Mouse (Mus musculus): ENCODE measurements around the gene Trim26. TPM values are rescaled to one million over a fixed set of nuclear protein-coding genes. Genes with fewer than 3 reads are reported as not detected.
"Not testable (repeated sequence)": the region's sequence is repeated elsewhere in the genome, so short reads cannot be mapped to it uniquely, and the experiment has no call there.

Trim26 gene
- polyA plus RNA-seq, 1 experiment = 39.6 TPM

DNA sequence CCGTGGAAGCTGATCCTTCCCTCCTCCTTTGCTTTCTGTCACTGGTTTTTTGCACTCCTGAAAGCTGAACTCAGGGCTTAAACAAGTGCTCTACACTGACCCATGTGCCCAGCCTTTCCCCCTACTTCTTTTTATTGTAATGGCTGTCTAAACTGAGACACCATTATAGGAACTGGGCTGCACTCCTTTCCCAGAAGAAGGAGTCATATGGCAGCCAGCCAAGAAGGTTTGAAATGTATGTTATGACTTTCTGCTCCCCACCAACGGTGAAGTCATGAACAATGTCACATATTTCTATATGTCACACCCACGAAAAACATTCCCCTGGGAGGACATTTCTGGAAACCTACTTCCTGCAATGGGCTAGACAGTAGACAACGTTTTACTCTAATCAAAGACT, 37.7 kb downstream of the Trim26 start:
- Histone ChIP-seq H3K27ac (ENCODE audit: control insufficient read depth, insufficient read depth, low read depth, low read length, poor library complexity) (no peak overlapping the region), H3K4me3 (replicated peaks; ENCODE audit: control insufficient read depth, low read depth, low read length) (no peak overlapping the region), H3K4me1 (ENCODE audit: control insufficient read depth, insufficient read depth, low read length) (no peaks in the 10 kb centered on the region)
- 50% methylated on average over 4 of the region's 4 CpGs for WGBS
- TF ChIP-seq CTCF (IDR thresholded peaks at IDR 0.05; ENCODE audit: control insufficient read depth, insufficient read depth, low read length) (no peak), POLR2A (IDR thresholded peaks at IDR 0.05; ENCODE audit: borderline replicate concordance, control insufficient read depth, low read depth, low read length) (no peak)

DNA sequence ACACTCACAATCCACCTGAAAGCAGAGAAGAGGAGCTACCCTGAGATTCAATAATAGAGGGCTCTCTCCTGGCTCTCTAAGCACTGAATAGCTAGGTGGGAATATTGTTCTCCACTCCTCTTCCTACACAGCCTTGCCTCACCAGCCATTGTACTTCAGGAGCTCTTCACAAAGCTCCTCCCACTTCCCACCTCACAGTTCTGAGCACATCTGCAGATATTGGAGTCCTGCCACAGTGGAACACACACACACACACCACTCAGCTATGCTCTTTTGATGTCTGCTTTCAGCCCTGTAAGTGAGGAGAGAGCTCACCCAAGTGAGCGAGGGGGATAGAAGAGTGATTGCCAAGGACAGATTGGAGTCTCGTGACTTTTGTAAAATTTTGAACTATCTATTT, 46.4 kb downstream of the Trim26 start:
- Histone ChIP-seq H3K4me1 (ENCODE audit: control insufficient read depth, insufficient read depth, low read length) (no peaks in the 10 kb centered on the region), H3K27ac (ENCODE audit: control insufficient read depth, insufficient read depth, low read depth, low read length, poor library complexity) (no peak overlapping the region), H3K4me3 (replicated peaks; ENCODE audit: control insufficient read depth, low read depth, low read length) (no peak overlapping the region)
- WGBS = 72% methylated on average over 2 of the region's 2 CpGs
- TF ChIP-seq CTCF (IDR thresholded peaks at IDR 0.05; ENCODE audit: control insufficient read depth, insufficient read depth, low read length) (no peak), POLR2A (IDR thresholded peaks at IDR 0.05; ENCODE audit: borderline replicate concordance, control insufficient read depth, low read depth, low read length) (no peak)

DNA sequence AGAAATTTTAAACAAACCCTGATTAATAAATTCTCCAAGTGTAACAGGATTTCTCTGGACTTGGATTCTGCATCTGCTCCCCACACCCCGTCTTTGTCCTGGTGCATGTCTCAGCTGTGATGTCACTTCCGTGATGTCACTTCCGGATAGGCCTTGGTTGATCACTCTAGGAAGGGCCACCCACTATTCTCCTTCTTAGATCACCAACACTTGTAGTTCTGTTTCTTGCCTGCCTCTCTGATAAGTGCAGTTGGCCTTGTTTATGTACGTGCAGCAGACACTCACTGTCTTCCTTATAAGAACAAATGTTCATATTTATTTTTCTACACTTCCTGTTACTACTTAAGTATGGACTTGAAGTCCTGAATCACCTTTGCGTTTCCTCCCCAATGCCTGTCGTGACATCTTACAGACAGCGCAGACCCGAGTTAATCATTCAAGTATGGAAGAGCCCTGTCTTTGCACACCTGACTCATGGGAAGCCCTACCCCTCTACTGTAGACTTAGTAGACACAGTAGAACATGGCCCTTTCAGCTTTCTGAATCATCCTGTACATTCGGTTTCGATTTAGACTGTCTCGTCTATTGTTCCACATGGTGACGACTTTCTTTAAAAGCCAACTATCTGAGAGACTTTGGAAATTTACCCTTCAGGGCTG, 48.3 kb downstream of the Trim26 start:
- Histone ChIP-seq H3K27ac (ENCODE audit: control insufficient read depth, insufficient read depth, low read depth, low read length, poor library complexity) (no peak overlapping the region), H3K4me1 (ENCODE audit: control insufficient read depth, insufficient read depth, low read length) (no peaks in the 10 kb centered on the region), H3K4me3 (replicated peaks; ENCODE audit: control insufficient read depth, low read depth, low read length) (no peak overlapping the region)
- 88% methylated on average over 12 of the region's 12 CpGs for WGBS
- TF ChIP-seq POLR2A (IDR thresholded peaks at IDR 0.05; ENCODE audit: borderline replicate concordance, control insufficient read depth, low read depth, low read length) = no peak
- no peak for TF ChIP-seq CTCF (IDR thresholded peaks at IDR 0.05; ENCODE audit: control insufficient read depth, insufficient read depth, low read length)

DNA sequence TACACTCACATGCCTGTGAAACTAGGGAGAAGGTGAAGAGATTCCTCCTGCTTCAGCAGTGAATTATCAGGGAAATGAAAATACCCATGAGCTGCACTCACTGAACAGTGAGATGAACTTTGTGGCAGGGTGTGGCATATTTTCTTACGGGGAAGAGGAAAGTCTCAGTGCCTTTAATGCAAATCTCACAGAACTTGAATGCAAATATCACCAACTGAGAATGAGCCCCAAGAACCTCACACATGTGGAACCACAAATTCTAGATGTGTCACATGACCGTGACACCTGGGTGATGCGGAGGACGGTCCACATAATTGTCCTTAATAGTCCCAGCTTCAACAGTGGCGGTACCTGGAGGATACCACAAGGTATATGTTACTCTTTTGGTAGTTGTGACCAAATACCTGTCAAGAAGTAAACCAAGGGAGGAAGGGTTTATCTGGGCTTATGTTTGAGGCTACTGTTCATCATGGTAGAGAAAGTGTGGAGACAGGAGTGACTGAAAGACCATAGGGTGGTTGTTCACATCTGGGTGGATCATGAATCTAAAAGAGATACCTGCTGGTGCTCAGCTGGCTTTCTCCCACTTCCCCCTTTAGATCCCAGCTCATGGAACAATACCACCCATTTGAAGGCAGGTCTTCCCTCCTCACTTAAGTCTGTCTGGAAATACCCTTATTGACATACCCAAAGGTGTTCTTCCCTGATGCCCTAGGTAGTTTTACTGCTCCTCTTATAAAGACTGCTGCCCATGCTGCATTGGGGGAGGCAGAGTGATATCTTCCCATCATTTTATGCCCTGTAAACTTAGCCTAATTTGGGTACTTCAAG, 53.4 kb downstream of the Trim26 start, which contains the start of gene Trim40:
TSS of gene Trim40 (minus strand) at position 51 of the 831 bp plus-strand sequence.
- H3K27ac ChIP-seq (ENCODE audit: control insufficient read depth, insufficient read depth, low read depth, low read length, poor library complexity) = no peak within 1 kb of the TSS
- no peak for TF ChIP-seq CTCF (IDR thresholded peaks at IDR 0.05; ENCODE audit: control insufficient read depth, insufficient read depth, low read length)
- no peak for TF ChIP-seq POLR2A (IDR thresholded peaks at IDR 0.05; ENCODE audit: borderline replicate concordance, control insufficient read depth, low read depth, low read length)
- H3K4me3 ChIP-seq (replicated peaks; ENCODE audit: control insufficient read depth, low read depth, low read length) = no peak within 1 kb of the TSS
- 83% methylated on average over 5 of the region's 5 CpGs for WGBS
- H3K4me1 ChIP-seq (ENCODE audit: control insufficient read depth, insufficient read depth, low read length) = no peaks in the 10 kb centered on the region

DNA sequence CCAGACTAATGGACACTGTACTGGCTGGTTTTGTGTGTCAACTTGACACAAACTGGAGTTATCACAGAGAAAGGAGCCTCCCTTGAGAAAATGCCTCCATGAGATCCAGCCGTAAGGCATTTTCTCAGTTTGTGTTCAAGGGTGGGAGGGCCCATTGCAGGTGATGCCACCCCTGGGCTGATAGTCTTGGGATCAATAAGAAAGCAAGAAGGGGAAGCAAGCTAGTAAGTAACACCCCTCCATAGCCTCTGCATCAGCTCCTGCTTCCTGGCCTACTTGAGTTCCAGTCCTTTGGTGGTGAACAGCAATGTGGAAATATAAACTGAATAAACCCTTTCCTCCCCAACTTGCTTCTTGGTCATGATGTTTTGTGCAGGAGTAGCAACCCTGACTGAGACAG, 54.6 kb downstream of the Trim26 start:
- H3K27ac ChIP-seq (ENCODE audit: control insufficient read depth, insufficient read depth, low read depth, low read length, poor library complexity); H3K4me3 ChIP-seq (replicated peaks; ENCODE audit: control insufficient read depth, low read depth, low read length); H3K4me1 ChIP-seq (ENCODE audit: control insufficient read depth, insufficient read depth, low read length): not testable (repeated sequence)
- WGBS = 90% methylated on average over 1 of the region's 1 CpGs

DNA sequence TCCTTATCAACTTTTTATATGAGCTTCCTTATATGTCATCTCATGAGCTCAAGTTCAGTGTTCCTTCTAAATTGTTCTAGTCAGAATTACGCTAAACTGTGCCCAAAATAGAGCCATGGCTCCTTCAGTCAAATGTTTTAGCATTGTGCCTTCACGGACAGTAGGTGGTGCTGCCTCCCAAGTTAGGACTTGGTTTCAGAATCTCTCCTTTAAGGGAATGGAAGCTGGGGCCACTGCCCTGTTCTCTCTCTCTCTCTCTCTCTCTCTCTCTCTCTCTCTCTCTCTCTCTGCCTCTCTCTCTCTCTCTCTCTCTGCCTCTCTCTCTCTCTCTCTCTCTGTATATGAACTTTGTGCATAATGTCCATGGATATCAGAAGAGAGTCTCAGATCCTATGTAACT, 55.4 kb downstream of the Trim26 start:
- TF ChIP-seq POLR2A (IDR thresholded peaks at IDR 0.05; ENCODE audit: borderline replicate concordance, control insufficient read depth, low read depth, low read length) (no peak), CTCF (IDR thresholded peaks at IDR 0.05; ENCODE audit: control insufficient read depth, insufficient read depth, low read length) (peak; percentile 46; the same call in 1 of the 2 replicates)
- Histone ChIP-seq H3K4me3 (replicated peaks; ENCODE audit: control insufficient read depth, low read depth, low read length) (no peak overlapping the region), H3K4me1 (ENCODE audit: control insufficient read depth, insufficient read depth, low read length) (no peaks in the 10 kb centered on the region), H3K27ac (ENCODE audit: control insufficient read depth, insufficient read depth, low read depth, low read length, poor library complexity) (no peak overlapping the region)
- 5% methylated on average over 2 of the region's 2 CpGs for WGBS

DNA sequence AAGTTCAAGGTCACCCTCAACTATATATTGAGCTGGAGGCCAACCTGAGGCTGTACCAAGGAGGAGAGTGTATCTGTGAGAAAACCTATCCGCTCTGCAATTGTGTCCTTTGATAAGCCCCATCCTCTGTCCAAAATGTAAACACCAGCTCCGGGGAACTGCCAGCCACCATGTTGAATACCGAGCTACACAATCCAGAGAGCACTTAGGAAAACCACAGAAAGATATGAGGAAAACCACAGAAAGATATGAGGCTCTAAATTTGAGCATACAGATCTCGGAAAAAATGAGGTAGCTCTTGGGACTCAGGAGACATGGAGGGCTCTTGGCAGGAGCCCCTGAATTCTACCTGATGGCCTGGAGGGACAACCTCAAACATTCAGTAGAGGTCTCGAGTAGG, 56.5 kb downstream of the Trim26 start:
- TF ChIP-seq POLR2A (IDR thresholded peaks at IDR 0.05; ENCODE audit: borderline replicate concordance, control insufficient read depth, low read depth, low read length) = no peak
- TF ChIP-seq CTCF (IDR thresholded peaks at IDR 0.05; ENCODE audit: control insufficient read depth, insufficient read depth, low read length) = no peak
- WGBS = 30% methylated on average over 5 of the region's 5 CpGs
- no peaks in the 10 kb centered on the region for H3K4me1 ChIP-seq (ENCODE audit: control insufficient read depth, insufficient read depth, low read length)
- H3K27ac ChIP-seq (ENCODE audit: control insufficient read depth, insufficient read depth, low read depth, low read length, poor library complexity) = no peak overlapping the region
- no peak overlapping the region for H3K4me3 ChIP-seq (replicated peaks; ENCODE audit: control insufficient read depth, low read depth, low read length)

DNA sequence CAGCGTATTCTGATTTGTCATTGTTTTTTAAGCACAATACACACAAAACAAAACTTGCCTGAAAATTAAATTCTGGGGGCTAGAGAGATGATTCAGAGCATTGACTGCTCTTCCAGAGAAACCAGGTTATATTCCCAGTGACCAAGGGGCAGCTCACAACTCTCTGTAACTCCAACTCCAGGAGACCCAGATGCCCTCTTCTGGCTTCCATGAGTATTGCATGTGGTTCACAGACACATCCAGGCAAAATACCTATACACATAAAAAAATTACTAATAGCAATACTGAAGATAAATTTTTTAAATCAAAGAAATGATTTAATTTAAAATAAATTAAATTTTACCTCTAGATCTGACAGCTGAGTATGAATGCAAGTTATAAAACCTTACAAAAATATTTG, 59.6 kb downstream of the Trim26 start:
- no peak for TF ChIP-seq POLR2A (IDR thresholded peaks at IDR 0.05; ENCODE audit: borderline replicate concordance, control insufficient read depth, low read depth, low read length)
- TF ChIP-seq CTCF (IDR thresholded peaks at IDR 0.05; ENCODE audit: control insufficient read depth, insufficient read depth, low read length) = 0 out of 2 replicates have a peak, but pooled peaks have one; percentile 15
- WGBS = 73% methylated on average over 1 of the region's 1 CpGs
- Histone ChIP-seq H3K27ac (ENCODE audit: control insufficient read depth, insufficient read depth, low read depth, low read length, poor library complexity) (no peak overlapping the region), H3K4me1 (ENCODE audit: control insufficient read depth, insufficient read depth, low read length) (no peaks in the 10 kb centered on the region), H3K4me3 (replicated peaks; ENCODE audit: control insufficient read depth, low read depth, low read length) (no peak overlapping the region)
